ENCODE assay signal across 10 mouse cellular contexts in genomic region chr1:160280603-160281002, GRCm38 (mm10).
DNase-seq lines count a peak whose midpoint lies in the region; ATAC-seq and TF ChIP-seq lines count a peak whose summit lies in the region.
"Had no signal": no experiment of that assay in that cellular context is flagged by ENCODE, and none has a peak within 500 bp of the region (broad histone marks: within the 10 kb centered on the region; RNA-seq: fewer than 3 reads in every experiment).

No protein-coding gene starts in this region.

- H3K27ac ChIP-seq in MEL (ENCODE audit: control insufficient read depth, low read depth, low read length) = 0 out of 2 replicates have a peak overlapping the region, but pooled peaks have one; percentile 22
- H3K27ac ChIP-seq in intestine, embryonic 15.5 days = no peak overlapping the region
- H3K27ac ChIP-seq: hindbrain, embryonic 15.5 days; limb, embryonic 15.5 days had no signal

- peaks cover 13 to 21% of the 10 kb centered on the region in 2 experiments for H3K4me1 ChIP-seq in MEL (ENCODE audit: control insufficient read depth in 1 of 2, insufficient read depth in 2 of 2, low read length in 2 of 2)
- H3K4me1 ChIP-seq in intestine, embryonic 15.5 days (replicated peaks) = 0 out of 2 replicates have a peak, but pooled peaks cover 2% of the 10 kb centered on the region
- H3K4me1 ChIP-seq: limb, embryonic 15.5 days had no signal

- H3K36me3 ChIP-seq in MEL (ENCODE audit: control insufficient read depth in 1 of 2, insufficient read depth in 2 of 2, low read length in 2 of 2) = peaks cover 0 to 22% of the 10 kb centered on the region in 2 experiments; a peak in 2 of 4 replicates
- H3K36me3 ChIP-seq in intestine, embryonic 15.5 days = no peaks in the 10 kb centered on the region
- H3K36me3 ChIP-seq: hindbrain, embryonic 15.5 days; limb, embryonic 15.5 days had no signal

- no peak for TF ChIP-seq CTCF in MEL (IDR thresholded peaks at IDR 0.05 in 2 of 3, conservative IDR thresholded peaks at IDR 0.05 in 1 of 3; ENCODE audit: control insufficient read depth in 1 of 3, insufficient read depth in 1 of 3, low read depth in 2 of 3, low read length in 3 of 3, poor library complexity in 1 of 3, severe bottlenecking in 1 of 3)

- no peak for TF ChIP-seq EP300 in MEL (IDR thresholded peaks at IDR 0.05; ENCODE audit: low read depth in 1 of 2, low read length in 2 of 2)

- no peaks in the 10 kb centered on the region for H3K9me3 ChIP-seq in MEL (replicated peaks; ENCODE audit: insufficient read depth, low read length)
- H3K9me3 ChIP-seq in intestine, embryonic 15.5 days = no peaks in the 10 kb centered on the region
- H3K9me3 ChIP-seq: hindbrain, embryonic 15.5 days; limb, embryonic 15.5 days had no signal

- ATAC-seq in intestine, embryonic 15.5 days = peak; percentile 44
- peak; percentile 98 for ATAC-seq in megakaryocyte, adult 5-6 weeks (ENCODE audit: poor library complexity, severe bottlenecking)

- peak overlapping the region in 1 of 2 experiments; percentile 50; a peak in 3 of 4 replicates for H3K4me3 ChIP-seq in MEL (ENCODE audit: control insufficient read depth in 1 of 2, insufficient read depth in 1 of 2, low read depth in 2 of 2, low read length in 2 of 2)
- H3K4me3 ChIP-seq in intestine, embryonic 15.5 days (replicated peaks) = no peak overlapping the region
- H3K4me3 ChIP-seq: hindbrain, embryonic 15.5 days; limb, embryonic 15.5 days had no signal

- 68% methylated on average over 4 of the region's 4 CpGs for WGBS in intestine, embryonic 15.5 days

- DNase-seq in A20 (ENCODE audit: low read depth, low spot score) (peak; percentile 33), MEL (ENCODE audit: low read depth, low spot score) (peak; percentile 89)
- DNase-seq in T-cell, adult 2 months (ENCODE audit: low spot score) = no peak
- no peak for DNase-seq in retina, postnatal 1 day
- DNase-seq in embryo, embryonic 10.5 days (ENCODE audit: low spot score) = no peak
- DNase-seq: kidney, postnatal 36 days had no signal

- TF ChIP-seq RAD21 in MEL (IDR thresholded peaks at IDR 0.05; ENCODE audit: low read depth, low read length) = no peak; the same call in 1 of the 2 replicates

- no peak overlapping the region for H3K4me2 ChIP-seq in intestine, embryonic 15.5 days (replicated peaks)
- H3K4me2 ChIP-seq: hindbrain, embryonic 15.5 days; limb, embryonic 15.5 days had no signal

- no peak for TF ChIP-seq POLR2A in MEL (IDR thresholded peaks at IDR 0.05; ENCODE audit: control insufficient read depth in 1 of 2, insufficient read depth in 1 of 2, low read depth in 1 of 2, low read length in 2 of 2, poor library complexity in 1 of 2)

- H3K9ac ChIP-seq in MEL (ENCODE audit: control insufficient read depth, low read depth, low read length, poor library complexity, severe bottlenecking) = no peak overlapping the region
- no peak overlapping the region for H3K9ac ChIP-seq in intestine, embryonic 15.5 days
- H3K9ac ChIP-seq: hindbrain, embryonic 15.5 days; limb, embryonic 15.5 days had no signal

- no peaks in the 10 kb centered on the region for H3K79me2 ChIP-seq in MEL (ENCODE audit: control insufficient read depth, insufficient read depth, low read length, poor library complexity)

- H3K27me3 ChIP-seq in MEL (ENCODE audit: control insufficient read depth in 1 of 2, insufficient read depth in 2 of 2, low read length in 2 of 2) = no peaks in the 10 kb centered on the region
- no peaks in the 10 kb centered on the region for H3K27me3 ChIP-seq in intestine, embryonic 15.5 days (replicated peaks)
- H3K27me3 ChIP-seq: hindbrain, embryonic 15.5 days; limb, embryonic 15.5 days had no signal

TF ChIP-seq in MEL, 35 proteins besides CTCF, POLR2A, EP300 and RAD21:
- peak; percentile 73 for TF ChIP-seq MXI1 (IDR thresholded peaks at IDR 0.05; ENCODE audit: low read depth, low read length)
- TF ChIP-seq MYC (IDR thresholded peaks at IDR 0.05; ENCODE audit: low read depth, low read length) = peak; percentile 74
- peak; percentile 63; the same call in 1 of the 2 replicates for TF ChIP-seq ELF1 (IDR thresholded peaks at IDR 0.05; ENCODE audit: low read depth, low read length)
- TF ChIP-seq TAL1 (IDR thresholded peaks at IDR 0.05; ENCODE audit: low read length) = no peak
- TF ChIP-seq SIN3A (IDR thresholded peaks at IDR 0.05; ENCODE audit: low read length) = peak; percentile 52; the same call in 1 of the 2 replicates
- peak; percentile 59 for TF ChIP-seq ETS1 (IDR thresholded peaks at IDR 0.05; ENCODE audit: low read depth, low read length)
- TF ChIP-seq MAX (IDR thresholded peaks at IDR 0.05; ENCODE audit: low read length) = peak; percentile 71; the same call in 1 of the 2 replicates
- TF ChIP-seq E2F4 (IDR thresholded peaks at IDR 0.05; ENCODE audit: borderline replicate concordance, low read depth, low read length) = no peak

Comparison
In these comparisons a context has a peak if more than half of its experiments do, and no peak if none do; other contexts are left out.
1. DNase-seq: peak in A20 (single experiment) and MEL (single experiment); none in T-cell, adult 2 months (single experiment), retina, postnatal 1 day (single experiment) and embryo, embryonic 10.5 days (single experiment).